ENCODE assay signal across 18 mouse cellular contexts in genomic region chr13:37863643-37864042, GRCm38 (mm10).
A peak's percentile ranks its signal among the peaks of the same experiment; 100 is the strongest.
DNase-seq lines count a peak whose midpoint lies in the region; ATAC-seq and TF ChIP-seq lines count a peak whose summit lies in the region.
"Had no signal": no experiment of that assay in that cellular context is flagged by ENCODE, and none has a peak within 500 bp of the region (broad histone marks: within the 10 kb centered on the region; RNA-seq: fewer than 3 reads in every experiment).

No protein-coding gene starts in this region.

- TF ChIP-seq CTCF in kidney, postnatal 0 days (IDR thresholded peaks at IDR 0.05; ENCODE audit: low read depth) = no peak
- TF ChIP-seq CTCF in liver, embryonic 14.5 days (IDR thresholded peaks at IDR 0.05; ENCODE audit: low read depth) = no peak

- peak overlapping the region; percentile 24; the same call in 1 of the 2 replicates for H3K4me2 ChIP-seq in heart, embryonic 11.5 days
- no peak overlapping the region for H3K4me2 ChIP-seq in kidney, postnatal 0 days (ENCODE audit: low read length)
- peak overlapping the region; percentile 61 for H3K4me2 ChIP-seq in liver, embryonic 14.5 days (ENCODE audit: low read depth)
- no peak overlapping the region for H3K4me2 ChIP-seq in midbrain, embryonic 11.5 days
- H3K4me2 ChIP-seq: limb, embryonic 12.5 days; midbrain, embryonic 12.5 days; neural tube, embryonic 12.5 days had no signal

- 0 out of 2 replicates have a peak, but pooled peaks have one; percentile 22 for TF ChIP-seq EP300 in liver, embryonic 14.5 days (IDR thresholded peaks at IDR 0.05; ENCODE audit: low read depth)

- no peak overlapping the region for H3K4me3 ChIP-seq in heart, embryonic 11.5 days (ENCODE audit: low read depth, low read length)
- H3K4me3 ChIP-seq in kidney, postnatal 0 days (replicated peaks; ENCODE audit: low read depth, low read length) = no peak overlapping the region
- no peak overlapping the region for H3K4me3 ChIP-seq in brown adipose tissue, adult 24 weeks (ENCODE audit: insufficient read depth, low read depth, low read length)
- no peak overlapping the region for H3K4me3 ChIP-seq in liver, embryonic 14.5 days (ENCODE audit: insufficient read depth in 1 of 2, low read depth in 2 of 2, low read length in 2 of 2)
- H3K4me3 ChIP-seq in midbrain, embryonic 11.5 days (ENCODE audit: low read depth, low read length) = no peak overlapping the region
- H3K4me3 ChIP-seq: limb, embryonic 12.5 days; midbrain, embryonic 12.5 days; neural tube, embryonic 12.5 days had no signal

- H3K9me3 ChIP-seq in heart, embryonic 11.5 days (replicated peaks; ENCODE audit: control insufficient read depth, low read length) = no peaks in the 10 kb centered on the region
- no peaks in the 10 kb centered on the region for H3K9me3 ChIP-seq in kidney, postnatal 0 days (replicated peaks; ENCODE audit: low read length)
- H3K9me3 ChIP-seq in liver, embryonic 14.5 days (ENCODE audit: control insufficient read depth, low read length) = no peaks in the 10 kb centered on the region
- H3K9me3 ChIP-seq in midbrain, embryonic 11.5 days (ENCODE audit: control insufficient read depth, low read length) = no peaks in the 10 kb centered on the region
- H3K9me3 ChIP-seq: G1E; limb, embryonic 12.5 days; midbrain, embryonic 12.5 days; neural tube, embryonic 12.5 days had no signal

- peaks cover 75% of the 10 kb centered on the region for H3K4me1 ChIP-seq in heart, embryonic 11.5 days (ENCODE audit: control insufficient read depth, insufficient read depth, low read length)
- peaks cover 20% of the 10 kb centered on the region for H3K4me1 ChIP-seq in kidney, postnatal 0 days (replicated peaks; ENCODE audit: insufficient read depth, low read length)
- peaks cover 24% of the 10 kb centered on the region for H3K4me1 ChIP-seq in brown adipose tissue, adult 24 weeks (ENCODE audit: control insufficient read depth, insufficient read depth, insufficient read length, low read length)
- peaks cover 80 to 85% of the 10 kb centered on the region in 2 experiments for H3K4me1 ChIP-seq in liver, embryonic 14.5 days (replicated peaks; ENCODE audit: control insufficient read depth in 2 of 2, insufficient read depth in 2 of 2, low read length in 1 of 2)
- H3K4me1 ChIP-seq in midbrain, embryonic 11.5 days (ENCODE audit: control insufficient read depth, insufficient read depth, low read length) = peaks cover 13% of the 10 kb centered on the region; the same call in 1 of the 2 replicates

- H3K27ac ChIP-seq in heart, embryonic 11.5 days (ENCODE audit: low read depth, low read length) = peak overlapping the region; percentile 86
- peak overlapping the region; percentile 78; the same call in 1 of the 2 replicates for H3K27ac ChIP-seq in kidney, postnatal 0 days
- H3K27ac ChIP-seq in brown adipose tissue, adult 24 weeks (replicated peaks; ENCODE audit: low read depth, low read length) = peak overlapping the region; percentile 26; the same call in 1 of the 2 replicates
- H3K27ac ChIP-seq in liver, embryonic 14.5 days = peak overlapping the region; percentile 85
- H3K27ac ChIP-seq in midbrain, embryonic 11.5 days (ENCODE audit: low read depth, low read length) = no peak overlapping the region
- H3K27ac ChIP-seq: midbrain, embryonic 12.5 days; neural tube, embryonic 12.5 days had no signal

- H3K9ac ChIP-seq in heart, embryonic 11.5 days (ENCODE audit: low read depth, low read length) = peak overlapping the region; percentile 44
- no peak overlapping the region for H3K9ac ChIP-seq in kidney, postnatal 0 days (ENCODE audit: low read depth, low read length)
- H3K9ac ChIP-seq in liver, embryonic 14.5 days (replicated peaks) = peak overlapping the region; percentile 35; the same call in 1 of the 2 replicates
- H3K9ac ChIP-seq in midbrain, embryonic 11.5 days (ENCODE audit: low read length) = no peak overlapping the region
- H3K9ac ChIP-seq: limb, embryonic 12.5 days; midbrain, embryonic 12.5 days; neural tube, embryonic 12.5 days had no signal

- H3K36me3 ChIP-seq in heart, embryonic 11.5 days (ENCODE audit: control insufficient read depth, insufficient read depth, low read length) = no peaks in the 10 kb centered on the region
- H3K36me3 ChIP-seq in kidney, postnatal 0 days (ENCODE audit: insufficient read depth, low read length) = no peaks in the 10 kb centered on the region
- H3K36me3 ChIP-seq in liver, embryonic 14.5 days (replicated peaks; ENCODE audit: control insufficient read depth, insufficient read depth, low read depth) = peaks cover 2% of the 10 kb centered on the region; the same call in 1 of the 2 replicates
- no peaks in the 10 kb centered on the region for H3K36me3 ChIP-seq in midbrain, embryonic 11.5 days (ENCODE audit: control insufficient read depth, insufficient read depth, low read length)
- H3K36me3 ChIP-seq: limb, embryonic 12.5 days; midbrain, embryonic 12.5 days; neural tube, embryonic 12.5 days had no signal

- no peaks in the 10 kb centered on the region for H3K27me3 ChIP-seq in heart, embryonic 11.5 days (ENCODE audit: control insufficient read depth, insufficient read depth, low read length)
- no peaks in the 10 kb centered on the region for H3K27me3 ChIP-seq in kidney, postnatal 0 days (ENCODE audit: insufficient read depth, low read length)
- H3K27me3 ChIP-seq in liver, embryonic 14.5 days (ENCODE audit: control insufficient read depth, insufficient read depth, low read length) = no peaks in the 10 kb centered on the region
- peaks cover 3% of the 10 kb centered on the region; the same call in 1 of the 2 replicates for H3K27me3 ChIP-seq in midbrain, embryonic 11.5 days (ENCODE audit: control insufficient read depth, insufficient read depth, low read length)
- H3K27me3 ChIP-seq: limb, embryonic 12.5 days; neural tube, embryonic 12.5 days had no signal

- DNase-seq in heart, postnatal 14 days = no peak
- no peak for DNase-seq in kidney, postnatal 0 days (ENCODE audit: low spot score)
- DNase-seq in kidney, postnatal 10 days = no peak
- no peak for DNase-seq in liver, embryonic 14.5 days (ENCODE audit: low read depth in 3 of 3, low spot score in 3 of 3)
- DNase-seq in midbrain, embryonic 11.5 days (ENCODE audit: low spot score, missing footprints) = no peak
- no peak for DNase-seq in adrenal gland, postnatal 36 days
- DNase-seq: B cell, adult 2 months; cerebellum, postnatal 14 days; heart, adult 11 months; right cerebral cortex, adult 18-20 months; thymus, postnatal 36 days had no signal

- no peak for ATAC-seq in heart, embryonic 11.5 days (replicated peaks; ENCODE audit: insufficient number of reproducible peaks, low FRiP score, low TSS enrichment)
- ATAC-seq in kidney, postnatal 0 days (replicated peaks; ENCODE audit: low FRiP score, low read depth) = no peak
- ATAC-seq in liver, embryonic 14.5 days (ENCODE audit: insufficient read depth) = 0 out of 2 replicates have a peak, but pooled peaks have one; percentile 10
- no peak for ATAC-seq in midbrain, embryonic 11.5 days (ENCODE audit: low FRiP score)
- ATAC-seq: activated CD4-positive, CD25-positive, alpha-beta regulatory T cell, adult 4 months had no signal

- 49% methylated on average over 5 of the region's 5 CpGs for WGBS in heart, embryonic 11.5 days (ENCODE audit: insufficient replicate concordance)
- 44% methylated on average over 5 of the region's 5 CpGs for WGBS in kidney, postnatal 0 days
- 14% methylated on average over 5 of the region's 5 CpGs for WGBS in liver, embryonic 14.5 days (ENCODE audit: insufficient replicate concordance)
- 85% methylated on average over 5 of the region's 5 CpGs for WGBS in midbrain, embryonic 11.5 days

- intact Hi-C loops in heart, postnatal 14 days (cut with DNase I) = no loop called here

Comparison
In these comparisons a context has a peak if more than half of its experiments do, and no peak if none do; other contexts are left out.
1. H3K4me2 ChIP-seq: peak in heart, embryonic 11.5 days (single experiment) and liver, embryonic 14.5 days (single experiment); none in kidney, postnatal 0 days (single experiment) and midbrain, embryonic 11.5 days (single experiment).
2. H3K9ac ChIP-seq: peak in heart, embryonic 11.5 days (single experiment) and liver, embryonic 14.5 days (single experiment); none in kidney, postnatal 0 days (single experiment) and midbrain, embryonic 11.5 days (single experiment).